Mouse (Mus musculus) ES-Bruce4 (cell line): ENCODE measurements at regions not wholly inside any gene's neighbourhood (a gene's known extent, or its start where the extent isn't known, plus 50 kb on each side); places are given as distances from the start of the nearest gene placed in this dataset.

Experiments used
- CTCF ChIP-seq: IDR thresholded peaks from one replicate; pipeline ENCODE4 v1.8.1; 2011; ENCODE audit warnings: low read depth, low read length
- EP300 ChIP-seq: IDR thresholded peaks from 2 replicates; pipeline ENCODE4 v1.6.1; 2011; ENCODE audit warnings: low read depth, low read length; ENCODE audit not compliant: insufficient read depth
- POLR2A ChIP-seq: IDR thresholded peaks from one replicate; pipeline ENCODE4 v1.8.1; 2011; ENCODE audit warnings: low read length; ENCODE audit not compliant: insufficient read depth

DNA sequence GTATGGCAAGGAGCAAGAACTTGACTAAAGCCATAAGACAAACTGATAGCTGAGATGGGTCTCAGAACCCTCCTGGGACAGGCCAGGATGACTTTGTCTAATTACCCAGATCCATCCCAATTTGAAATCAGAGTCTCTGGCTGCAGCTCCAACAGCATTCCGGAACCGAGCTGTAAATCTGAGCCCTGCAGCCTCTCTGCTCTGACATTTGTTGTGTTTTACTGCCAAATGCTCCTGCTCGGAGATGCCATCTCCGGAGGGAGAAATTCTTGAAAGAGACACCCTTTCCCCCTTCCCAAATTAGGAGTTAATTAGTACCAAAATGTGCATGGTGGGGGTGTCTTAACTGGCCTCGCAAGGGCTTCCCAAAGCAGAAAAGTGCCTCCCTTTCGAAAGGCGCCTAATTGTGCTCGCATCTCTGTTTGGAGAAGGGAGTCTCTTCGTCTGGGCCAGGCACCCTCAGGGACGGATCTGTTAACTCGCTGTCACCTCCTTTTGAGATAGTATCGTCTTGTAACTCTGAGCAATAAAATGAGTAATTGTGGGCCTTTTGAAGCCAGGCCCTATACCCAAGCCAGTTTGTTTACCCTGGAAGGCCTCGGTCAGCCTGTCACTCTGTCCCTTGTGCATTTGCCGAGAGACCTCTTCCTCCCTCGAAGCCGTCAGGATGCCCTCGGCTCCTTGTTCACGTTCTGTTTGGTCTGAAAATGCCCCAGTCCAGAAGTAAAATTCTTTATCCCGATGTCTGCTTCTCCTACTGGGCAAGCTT is 223.7 kb downstream of the Ttc32 start:
- TF ChIP-seq POLR2A (no peak), CTCF (no peak), EP300 (no peak)
